Mouse (Mus musculus) CH12.LX (cell line): ENCODE data around the gene Lrrc28. TPM values are rescaled to one million over a fixed set of nuclear protein-coding genes. Genes with fewer than 3 reads are reported as not detected.

Experiments used
- DNase-seq: peaks from one replicate; pipeline ENCODE4 v3.0.0-alpha.2; 2013; ENCODE audit errors: extremely low read depth
- H3K27ac ChIP-seq: 2 replicates; pipeline ENCODE4 v1.5.1; 2012; ENCODE audit warnings: low read depth, mild to moderate bottlenecking, control low read depth, moderate library complexity; ENCODE audit not compliant: insufficient read depth
- H3K27me3 ChIP-seq: replicated peaks from 2 replicates; pipeline ENCODE3; 2012; ENCODE audit warnings: inconsistent platforms
- H3K36me3 ChIP-seq, 2 experiments: replicated peaks in 1 of 2; 2 replicates each; pipeline versions ENCODE3 to v1.6.1; 2012; ENCODE audit warnings: inconsistent platforms in 1 of 2, low read length in 1 of 2, mild to moderate bottlenecking in 1 of 2, mixed read lengths in 1 of 2, moderate library complexity in 1 of 2; ENCODE audit not compliant: control insufficient read depth in 1 of 2, insufficient read depth in 1 of 2
- H3K4me1 ChIP-seq, 2 experiments: 2 replicates each; pipeline ENCODE4 v1.6.1; 2012; ENCODE audit warnings: inconsistent platforms in 1 of 2, moderate library complexity in 1 of 2; ENCODE audit not compliant: insufficient read depth in 2 of 2, control insufficient read depth in 1 of 2
- H3K4me2 ChIP-seq: 2 replicates; pipeline ENCODE4 v1.6.1; 2012; ENCODE audit warnings: low read depth, mild to moderate bottlenecking, control low read depth; ENCODE audit not compliant: poor library complexity, insufficient read depth, severe bottlenecking
- H3K4me3 ChIP-seq, 3 experiments: fragments of 150-350 bp in 1 of 3; sonication (generic) in 1 of 3; replicated peaks in 1 of 3; 2 replicates each; pipeline versions ENCODE3 to v1.5.1; 2011 to 2012; ENCODE audit warnings: low read depth in 2 of 3, low read length in 2 of 3, mild to moderate bottlenecking in 2 of 3, moderate library complexity in 2 of 3, control low read depth in 1 of 3, improper control_type of control experiment in 1 of 3, inconsistent platforms in 1 of 3, mixed read lengths in 1 of 3; ENCODE audit not compliant: poor library complexity in 1 of 3
- H3K79me2 ChIP-seq: replicated peaks from 2 replicates; pipeline ENCODE4 v1.6.1; 2012; ENCODE audit warnings: mild to moderate bottlenecking, moderate library complexity; ENCODE audit not compliant: control insufficient read depth, poor library complexity, insufficient read depth, severe bottlenecking; ENCODE audit errors: extremely low read depth
- H3K9ac ChIP-seq: 2 replicates; pipeline ENCODE4 v1.6.1; 2012; ENCODE audit warnings: low read depth, mild to moderate bottlenecking, control low read depth, moderate library complexity; ENCODE audit not compliant: insufficient read depth
- H3K9me3 ChIP-seq: replicated peaks from 2 replicates; pipeline ENCODE3; 2012; ENCODE audit warnings: low read length, inconsistent platforms, mixed read lengths
- BHLHE40 ChIP-seq: IDR thresholded peaks from 2 replicates; pipeline ENCODE4 v1.6.1; 2011; ENCODE audit warnings: mild to moderate bottlenecking, low read depth, low read length, improper control_type of control experiment
- CHD1 ChIP-seq: IDR thresholded peaks from 2 replicates; pipeline ENCODE4 v1.6.1; 2012; ENCODE audit warnings: low read depth, low read length, improper control_type of control experiment, inconsistent platforms
- ELF1 ChIP-seq: IDR thresholded peaks from 2 replicates; pipeline ENCODE4 v1.6.1; 2014; ENCODE audit warnings: low read depth, mild to moderate bottlenecking, inconsistent platforms, low read length, improper control_type of control experiment
- EP300 ChIP-seq: IDR thresholded peaks from 2 replicates; pipeline ENCODE4 v1.6.1; 2011; ENCODE audit warnings: low read length, improper control_type of control experiment
- ETS1 ChIP-seq: conservative IDR thresholded peaks from 2 replicates; pipeline ENCODE4 v1.6.1; 2012; ENCODE audit warnings: low read depth, mild to moderate bottlenecking, inconsistent platforms, low read length, improper control_type of control experiment, moderate library complexity
- JUND ChIP-seq: conservative IDR thresholded peaks from 2 replicates; pipeline ENCODE4 v1.6.1; 2011; ENCODE audit warnings: low read depth, low read length, improper control_type of control experiment
- MAX ChIP-seq: IDR thresholded peaks from 2 replicates; pipeline ENCODE4 v1.6.1; 2011; ENCODE audit warnings: low read length, improper control_type of control experiment
- MEF2A ChIP-seq: IDR thresholded peaks from 2 replicates; pipeline ENCODE4 v1.6.1; 2014; ENCODE audit warnings: low read depth, mild to moderate bottlenecking, inconsistent platforms, low read length, improper control_type of control experiment, borderline replicate concordance
- PAX5 ChIP-seq: IDR thresholded peaks from 2 replicates; pipeline ENCODE4 v1.6.1; 2012; ENCODE audit warnings: low read length, inconsistent platforms, mixed read lengths
- RAD21 ChIP-seq: IDR thresholded peaks from 2 replicates; pipeline ENCODE4 v1.6.1; 2011; ENCODE audit warnings: low read depth, mild to moderate bottlenecking, low read length, improper control_type of control experiment, moderate library complexity
- SMC3 ChIP-seq: IDR thresholded peaks from 2 replicates; pipeline ENCODE4 v1.6.1; 2011; ENCODE audit warnings: low read depth, low read length, improper control_type of control experiment
- dilution Hi-C: fragments of 300-500 bp; cut with MboI; formaldehyde crosslinking; loops from 2 replicates; pipeline ENCODE4 v1.14.3; 2020; ENCODE audit warnings: low sequenced_read_pairs; ENCODE audit not compliant: extremely low pct_unique_long_range_greater_than_20kb, extremely low pct_ligation_motif_present
- in situ Hi-C: fragments of 300-500 bp; cut with MboI; formaldehyde crosslinking; loops from 3 replicates; pipeline ENCODE4 v1.14.3; 2019; ENCODE audit warnings: low sequenced_read_pairs, low pct_ligation_motif_present, low pct_unique_long_range_greater_than_20kb, mixed read lengths
- polyA plus RNA-seq: library from polyadenylated mRNA; unstranded; fragments of >175 nt; gene quantifications from 2 replicates; pipeline ENCODE4 v1.2.1, GENCODE M21; 2012; ENCODE audit warnings: low read depth; ENCODE audit not compliant: insufficient read length
- total RNA-seq, 2 experiments: library from RNA; depleted of rRNA; stranded (reverse); fragments of 300-350 nt in 1 of 2; fragments of >200 nt in 1 of 2; gene quantifications; 2 replicates each; pipeline ENCODE4 v1.2.3; 2012 to 2014

The Lrrc28 gene
- total and polyA plus RNA-seq, 3 experiments = 41.6 to 63.5 (median 59.2) TPM

DNA sequence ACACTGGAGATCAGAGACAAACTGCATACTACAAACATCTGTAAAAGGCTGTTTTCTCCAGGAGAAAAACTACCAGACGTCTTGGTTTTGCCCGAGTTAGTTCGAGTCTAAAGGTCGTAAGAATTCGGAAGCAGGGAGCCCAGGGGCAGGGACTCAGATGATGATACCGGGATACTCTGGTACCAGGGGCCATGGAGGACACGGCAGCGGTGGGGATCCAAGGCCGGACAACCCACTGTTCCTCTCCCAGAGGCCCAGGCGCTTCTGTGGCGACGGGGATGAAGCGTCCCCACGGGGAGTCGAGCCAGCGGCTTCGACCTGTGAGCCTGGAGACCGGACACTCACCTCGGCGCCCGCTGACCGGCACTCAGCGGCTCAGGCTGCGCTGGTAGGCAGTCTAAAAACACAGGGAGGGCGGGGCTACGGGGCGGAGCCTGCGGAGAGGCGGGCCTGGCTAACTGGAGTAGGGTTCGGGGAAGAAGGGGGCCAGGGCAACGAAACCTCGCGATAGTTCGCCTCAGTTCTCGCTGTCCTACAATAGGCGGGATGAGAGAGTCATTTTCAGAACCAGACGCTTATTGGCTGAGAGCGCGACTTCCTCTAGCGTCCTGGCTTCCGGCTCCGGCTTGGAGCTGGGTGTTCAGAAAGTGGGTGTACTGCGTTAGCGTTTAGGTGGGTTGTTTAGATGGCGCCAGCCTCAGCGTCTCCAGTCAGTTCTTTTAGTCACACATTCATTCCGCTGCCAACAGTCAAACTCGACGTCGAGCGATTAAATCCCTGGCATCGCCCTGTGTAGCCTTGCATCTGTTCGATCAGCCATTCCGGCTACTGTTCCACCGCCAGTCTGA is at the start of gene Lrrc28 (continued):
- TF ChIP-seq PAX5 = no peak

DNA sequence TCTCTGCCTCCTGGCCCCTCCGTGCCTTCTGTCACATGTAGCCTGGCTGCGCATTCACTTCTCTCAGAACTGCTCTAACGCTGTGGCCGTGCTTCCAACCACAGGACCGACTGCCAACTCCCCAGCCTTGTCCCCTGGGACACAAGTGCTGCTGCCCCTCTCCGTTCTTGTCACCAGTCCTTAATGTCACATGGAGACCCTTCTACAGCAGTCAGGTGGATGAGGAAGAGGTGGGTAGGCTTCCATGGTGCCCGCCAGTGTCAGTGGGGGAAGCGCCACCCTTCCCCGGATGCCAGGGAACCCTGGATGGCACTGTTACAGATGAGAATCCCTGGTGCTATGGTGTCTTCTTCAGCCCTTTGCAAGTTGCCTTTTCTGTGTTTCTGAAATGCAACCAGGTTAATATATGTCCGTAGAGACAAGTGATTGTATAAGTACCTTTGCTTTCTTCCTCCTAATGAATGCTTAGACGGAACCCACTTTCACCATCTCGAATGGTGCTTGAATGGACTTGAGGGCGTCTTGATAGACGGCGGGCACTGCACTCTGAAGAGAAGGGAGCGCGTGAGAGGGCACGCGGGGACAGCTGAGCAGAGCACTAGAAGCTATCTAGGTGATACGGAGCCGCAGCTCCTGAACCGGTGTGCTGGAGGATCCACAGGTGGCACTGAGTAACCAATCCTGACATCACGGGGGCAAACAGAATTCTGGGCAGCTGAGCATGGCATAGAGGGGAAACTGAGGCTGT is 47.9 kb upstream of the Lrrc28 start:
- H3K27ac ChIP-seq = no peak overlapping the region
- no peaks in the 10 kb centered on the region for H3K27me3 ChIP-seq
- dilution Hi-C loops = no loop called here
- no peak overlapping the region for H3K9ac ChIP-seq
- TF ChIP-seq BHLHE40 (no peak), EP300 (no peak), PAX5 (no peak), MEF2A (no peak), ELF1 (no peak)
- in situ Hi-C loops = loop anchor here (25.0 kb wide), 1 partner anchor 444 kb away; no protein-coding TSS in a partner anchor
- H3K4me1 ChIP-seq = peaks cover 2 to 5% of the 10 kb centered on the region in 2 experiments; a peak in 3 of 4 replicates
- H3K36me3 ChIP-seq = no peaks in the 10 kb centered on the region
- no peak overlapping the region for H3K4me2 ChIP-seq
- DNase-seq = no peak
- no peak overlapping the region for H3K4me3 ChIP-seq
- no peaks in the 10 kb centered on the region for H3K9me3 ChIP-seq
- no peaks in the 10 kb centered on the region for H3K79me2 ChIP-seq

DNA sequence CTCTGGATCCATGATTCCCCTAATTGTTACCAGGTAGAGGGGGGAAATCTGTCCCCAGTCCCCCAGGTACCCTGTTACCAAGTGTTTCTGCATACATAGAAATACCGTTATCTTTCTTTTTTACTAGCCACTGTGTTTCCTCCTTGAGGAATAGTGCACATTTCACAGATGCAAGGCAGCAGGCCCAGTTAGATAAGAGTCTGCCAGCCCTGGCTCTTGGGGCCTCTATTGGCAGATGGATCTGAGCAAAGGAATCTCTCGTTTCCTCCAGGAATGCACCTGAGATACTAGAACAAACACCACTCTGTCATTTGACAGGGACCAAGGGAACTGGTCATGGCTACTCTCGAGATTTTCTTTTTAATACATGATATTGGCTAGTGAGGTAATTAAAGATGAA is 47.1 kb upstream of the Lrrc28 start:
- no peaks in the 10 kb centered on the region for H3K36me3 ChIP-seq

More for the DNA sequence above, 47.1 kb upstream of the Lrrc28 start:
- DNase-seq = no peak
- H3K4me1 ChIP-seq = peaks cover 2 to 5% of the 10 kb centered on the region in 2 experiments; a peak in 3 of 4 replicates
- no peak overlapping the region for H3K9ac ChIP-seq
- in situ Hi-C loops = loop anchor here (25.0 kb wide), 1 partner anchor 445 kb away; no protein-coding TSS in a partner anchor
- no peaks in the 10 kb centered on the region for H3K27me3 ChIP-seq
- H3K79me2 ChIP-seq = no peaks in the 10 kb centered on the region
- no peak for TF ChIP-seq ETS1
- no peak for TF ChIP-seq MAX
- no peak for TF ChIP-seq RAD21
- no peak for TF ChIP-seq CHD1
- no peak for TF ChIP-seq BHLHE40
- TF ChIP-seq MEF2A = no peak
- TF ChIP-seq JUND = no peak
- TF ChIP-seq SMC3 = no peak
- TF ChIP-seq, all 38 proteins: peak for 0
- H3K9me3 ChIP-seq = no peaks in the 10 kb centered on the region
- no peak overlapping the region for H3K4me2 ChIP-seq
- H3K4me3 ChIP-seq = no peak overlapping the region
- H3K27ac ChIP-seq = no peak overlapping the region
- dilution Hi-C loops = no loop called here
